Comparison of ENCODE assay signal across 10 mouse cellular contexts in the genomic region with DNA sequence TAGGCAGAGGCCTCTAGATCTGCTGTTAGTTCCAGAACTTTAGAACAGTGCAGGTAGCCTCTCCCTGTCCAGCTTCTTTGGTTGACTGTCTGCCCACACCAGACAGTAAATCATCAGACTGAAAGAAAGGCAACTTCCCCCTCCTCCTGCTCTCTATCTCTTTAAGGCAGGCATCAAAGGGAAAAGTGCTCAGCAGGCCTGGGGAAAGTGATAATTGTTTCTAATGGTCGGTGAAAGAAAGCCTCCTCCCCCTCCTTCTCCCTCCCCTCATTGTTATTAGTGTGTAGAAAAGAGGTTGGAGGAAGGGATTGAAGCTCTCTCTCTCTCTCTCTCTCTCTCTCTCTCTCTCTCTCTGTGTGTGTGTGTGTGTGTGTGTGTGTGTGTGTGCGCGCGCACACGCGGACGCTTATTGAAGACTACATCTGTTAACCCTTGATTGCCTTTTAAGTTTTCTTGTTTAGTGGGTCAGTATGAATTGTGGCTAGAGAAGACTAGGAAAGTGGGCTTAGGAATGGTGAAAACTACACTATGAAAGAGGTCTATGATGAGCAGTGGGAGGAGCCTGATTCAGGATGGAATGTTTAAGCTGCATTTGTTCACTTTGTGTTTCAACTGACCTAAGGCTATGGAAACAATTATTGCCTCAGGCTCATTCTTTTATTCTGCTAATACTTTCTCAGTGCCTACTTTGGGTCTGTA.
A peak's percentile ranks its signal among the peaks of the same experiment; 100 is the strongest.
DNase-seq lines count a peak whose midpoint lies in the region; ATAC-seq lines count a peak whose summit lies in the region.
"Had no signal": no experiment of that assay in that cellular context is flagged by ENCODE, and none has a peak within 500 bp of the region (broad histone marks: within the 10 kb centered on the region; RNA-seq: fewer than 3 reads in every experiment).

No protein-coding gene starts in this region.

- no peak overlapping the region for H3K4me3 ChIP-seq in kidney, embryonic 16.5 days (ENCODE audit: low read length)
- H3K4me3 ChIP-seq in forebrain, embryonic 15.5 days = no peak overlapping the region
- no peak overlapping the region for H3K4me3 ChIP-seq in liver, embryonic 16.5 days (ENCODE audit: low read depth, low read length)
- H3K4me3 ChIP-seq: embryonic facial prominence, embryonic 12.5 days had no signal

- DNase-seq in kidney, postnatal 36 days = no peak
- DNase-seq in retina, embryonic 14.5 days (ENCODE audit: low spot score) = peak; percentile 76
- no peak for DNase-seq in cerebellum, adult 11 months
- DNase-seq in adrenal gland, postnatal 4 days (ENCODE audit: low spot score in 2 of 2) = no peak
- no peak for DNase-seq in spleen, postnatal 36 days (ENCODE audit: low spot score in 2 of 2)
- DNase-seq: adrenal gland, adult 2 months had no signal

- peaks cover 10% of the 10 kb centered on the region; the same call in 1 of the 2 replicates for H3K4me1 ChIP-seq in kidney, embryonic 16.5 days (ENCODE audit: insufficient read depth, low read length)
- H3K4me1 ChIP-seq in forebrain, embryonic 15.5 days = peaks cover 22% of the 10 kb centered on the region
- no peaks in the 10 kb centered on the region; the same call in 1 of the 2 replicates for H3K4me1 ChIP-seq in liver, embryonic 16.5 days (ENCODE audit: control insufficient read depth, low read depth, low read length)

- ATAC-seq in kidney, embryonic 16.5 days (ENCODE audit: low FRiP score, low TSS enrichment) = peak; percentile 70; the same call in 1 of the 2 replicates
- peak; percentile 65 for ATAC-seq in forebrain, embryonic 15.5 days (replicated peaks)
- ATAC-seq in liver, embryonic 16.5 days (ENCODE audit: low read depth) = peak; percentile 75

- 16% methylated on average over 7 of the region's 7 CpGs for WGBS in kidney, embryonic 16.5 days
- 0% methylated on average over 7 of the region's 7 CpGs for WGBS in forebrain, embryonic 15.5 days
- 14% methylated on average over 7 of the region's 7 CpGs for WGBS in liver, embryonic 16.5 days (ENCODE audit: insufficient replicate concordance)

- H3K4me2 ChIP-seq in kidney, embryonic 16.5 days (replicated peaks; ENCODE audit: low read depth, low read length) = no peak overlapping the region
- no peak overlapping the region for H3K4me2 ChIP-seq in forebrain, embryonic 15.5 days (replicated peaks)
- H3K4me2 ChIP-seq in liver, embryonic 16.5 days (ENCODE audit: low read depth, low read length) = no peak overlapping the region
- H3K4me2 ChIP-seq: embryonic facial prominence, embryonic 12.5 days had no signal

- no peaks in the 10 kb centered on the region for H3K9me3 ChIP-seq in kidney, embryonic 16.5 days (ENCODE audit: low read length)
- no peaks in the 10 kb centered on the region for H3K9me3 ChIP-seq in forebrain, embryonic 15.5 days
- H3K9me3 ChIP-seq in liver, embryonic 16.5 days (replicated peaks; ENCODE audit: control insufficient read depth, low read length) = no peaks in the 10 kb centered on the region
- H3K9me3 ChIP-seq: embryonic facial prominence, embryonic 12.5 days had no signal

- H3K9ac ChIP-seq in kidney, embryonic 16.5 days (replicated peaks; ENCODE audit: low read length) = no peak overlapping the region
- no peak overlapping the region for H3K9ac ChIP-seq in forebrain, embryonic 15.5 days (replicated peaks)
- H3K9ac ChIP-seq in liver, embryonic 16.5 days (ENCODE audit: low read depth, low read length) = no peak overlapping the region
- H3K9ac ChIP-seq: embryonic facial prominence, embryonic 12.5 days had no signal

- no peaks in the 10 kb centered on the region for H3K36me3 ChIP-seq in kidney, embryonic 16.5 days (ENCODE audit: insufficient read depth, low read length)
- H3K36me3 ChIP-seq in forebrain, embryonic 15.5 days = no peaks in the 10 kb centered on the region
- no peaks in the 10 kb centered on the region for H3K36me3 ChIP-seq in liver, embryonic 16.5 days (ENCODE audit: control insufficient read depth, insufficient read depth)
- H3K36me3 ChIP-seq: embryonic facial prominence, embryonic 12.5 days had no signal

- no peaks in the 10 kb centered on the region for H3K27me3 ChIP-seq in kidney, embryonic 16.5 days (ENCODE audit: insufficient read depth, low read length)
- no peaks in the 10 kb centered on the region for H3K27me3 ChIP-seq in forebrain, embryonic 15.5 days
- no peaks in the 10 kb centered on the region for H3K27me3 ChIP-seq in liver, embryonic 16.5 days (ENCODE audit: control insufficient read depth, insufficient read depth, low read depth, low read length)
- H3K27me3 ChIP-seq: embryonic facial prominence, embryonic 12.5 days had no signal

- H3K27ac ChIP-seq in kidney, embryonic 16.5 days (ENCODE audit: low read length) = no peak overlapping the region
- H3K27ac ChIP-seq in forebrain, embryonic 15.5 days (replicated peaks) = no peak overlapping the region
- no peak overlapping the region for H3K27ac ChIP-seq in liver, embryonic 16.5 days (ENCODE audit: low read length)
- H3K27ac ChIP-seq: embryonic facial prominence, embryonic 12.5 days had no signal
